Mouse (Mus musculus): ENCODE results near the gene Cog7.

GRCm38 (mm10) chr7:121842234-121842633 lies 139.3 kb downstream of the Cog7 start:
- TF ChIP-seq POLR2A (IDR thresholded peaks at IDR 0.05; ENCODE audit: insufficient read depth, low read depth, low read length) (no peak), CTCF (IDR thresholded peaks at IDR 0.05; ENCODE audit: insufficient read depth, low read depth, low read length) (no peak)

All from olfactory bulb, adult 2 months (tissue).